Mouse (Mus musculus): ENCODE measurements at regions not wholly inside any gene's neighbourhood (a gene's known extent, or its start where the extent isn't known, plus 50 kb on each side); places are given as distances from the start of the nearest gene placed in this dataset.

DNA sequence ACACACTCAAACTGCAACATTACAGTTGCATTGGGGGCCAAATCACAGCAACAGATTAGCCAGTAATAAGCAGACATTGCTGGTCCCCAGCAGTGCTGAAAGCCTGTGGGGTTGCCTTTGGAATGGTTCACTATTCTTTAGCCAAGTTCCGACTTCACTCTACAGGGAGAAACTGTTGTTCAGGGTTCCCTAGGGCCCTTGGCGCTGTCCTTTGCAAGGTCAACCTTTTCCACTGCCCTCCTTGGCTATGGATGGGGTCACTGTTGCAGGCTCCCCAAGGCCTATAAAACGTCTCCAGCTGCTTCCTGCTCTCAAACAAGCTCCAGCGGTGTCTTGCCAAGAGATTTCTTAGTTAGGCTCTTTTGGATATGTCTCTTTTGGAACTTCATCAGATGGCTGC lies 137.1 kb downstream of the Kcnk1 start:
- TF ChIP-seq ZC3H11A (IDR thresholded peaks at IDR 0.05; ENCODE audit: borderline replicate concordance, low read depth, low read length) (no peak), HCFC1 (IDR thresholded peaks at IDR 0.05; ENCODE audit: borderline replicate concordance, insufficient read depth, low read length) (no peak), CHD2 (IDR thresholded peaks at IDR 0.05; ENCODE audit: low read depth, low read length) (no peak), ZNF384 (IDR thresholded peaks at IDR 0.05; ENCODE audit: low read depth, low read length) (no peak), MAFK (IDR thresholded peaks at IDR 0.05; ENCODE audit: insufficient read depth, low read depth, low read length) (no peak)
